Mouse (Mus musculus): ENCODE measurements around the gene Pnck. TPM values are rescaled to one million over a fixed set of nuclear protein-coding genes. Genes with fewer than 3 reads are reported as not detected.

Pnck gene
- polyA plus RNA-seq (2012): not detected in 2 replicates

GRCm38 (mm10) chrX:73659575-73660283 is at the start of gene Pnck:
Gene Pnck, minus strand, starts transcription at chrX:73660117.
- peaks cover 3% of the 10 kb centered on the region; the same call in 1 of the 2 replicates for H3K9me3 ChIP-seq (ENCODE audit: control insufficient read depth, low read length)
- no peaks in the 10 kb centered on the region for H3K36me3 ChIP-seq (ENCODE audit: control insufficient read depth)
- no peaks in the 10 kb centered on the region for H3K4me1 ChIP-seq (ENCODE audit: control insufficient read depth)
- no peak within 1 kb of the TSS for H3K4me3 ChIP-seq (replicated peaks)
- no peak for TF ChIP-seq TAL1 (IDR thresholded peaks at IDR 0.05; ENCODE audit: low read length)
- no peak for TF ChIP-seq GATA1 (IDR thresholded peaks at IDR 0.05; ENCODE audit: low read length)
- H3K27me3 ChIP-seq (ENCODE audit: control insufficient read depth): peaks cover 24% of the 10 kb centered on the region

- TF ChIP-seq GATA1 (IDR thresholded peaks at IDR 0.05; ENCODE audit: low read length) (no peak), TAL1 (IDR thresholded peaks at IDR 0.05; ENCODE audit: low read length) (no peak)
- no peaks in the 10 kb centered on the region for H3K9me3 ChIP-seq (ENCODE audit: control insufficient read depth, low read length)
- H3K4me3 ChIP-seq (replicated peaks): no peak overlapping the region
- H3K4me1 ChIP-seq (ENCODE audit: control insufficient read depth): no peaks in the 10 kb centered on the region
- H3K27me3 ChIP-seq (ENCODE audit: control insufficient read depth): no peaks in the 10 kb centered on the region
- peaks cover 49% of the 10 kb centered on the region for H3K36me3 ChIP-seq (ENCODE audit: control insufficient read depth)
Measured at GRCm38 (mm10) chrX:73700472-73700871, 40.6 kb upstream of the Pnck start.

- no peaks in the 10 kb centered on the region for H3K27me3 ChIP-seq (ENCODE audit: control insufficient read depth)
- H3K36me3 ChIP-seq (ENCODE audit: control insufficient read depth): peaks cover 82% of the 10 kb centered on the region
- no peak for TF ChIP-seq GATA1 (IDR thresholded peaks at IDR 0.05; ENCODE audit: low read length)
- TF ChIP-seq TAL1 (IDR thresholded peaks at IDR 0.05; ENCODE audit: low read length): no peak
- H3K9me3 ChIP-seq (ENCODE audit: control insufficient read depth, low read length): no peaks in the 10 kb centered on the region
- no peaks in the 10 kb centered on the region for H3K4me1 ChIP-seq (ENCODE audit: control insufficient read depth)
- no peak overlapping the region for H3K4me3 ChIP-seq (replicated peaks)
Measured at GRCm38 (mm10) chrX:73690917-73691629, 31.2 kb upstream of the Pnck start.

GRCm38 (mm10) chrX:73685629-73686028 is 25.7 kb upstream of the Pnck start:
- Histone ChIP-seq H3K4me3 (replicated peaks) (no peak overlapping the region), H3K27me3 (ENCODE audit: control insufficient read depth) (no peaks in the 10 kb centered on the region; the same call in 1 of the 2 replicates), H3K4me1 (ENCODE audit: control insufficient read depth) (no peaks in the 10 kb centered on the region), H3K9me3 (ENCODE audit: control insufficient read depth, low read length) (no peaks in the 10 kb centered on the region), H3K36me3 (ENCODE audit: control insufficient read depth) (peaks cover 85% of the 10 kb centered on the region)
- no peak for TF ChIP-seq GATA1 (IDR thresholded peaks at IDR 0.05; ENCODE audit: low read length)
- no peak for TF ChIP-seq TAL1 (IDR thresholded peaks at IDR 0.05; ENCODE audit: low read length)

GRCm38 (mm10) chrX:73684978-73685377 is 25.1 kb upstream of the Pnck start:
- Histone ChIP-seq H3K4me1 (ENCODE audit: control insufficient read depth) (no peaks in the 10 kb centered on the region), H3K4me3 (replicated peaks) (no peak overlapping the region), H3K9me3 (ENCODE audit: control insufficient read depth, low read length) (no peaks in the 10 kb centered on the region), H3K27me3 (ENCODE audit: control insufficient read depth) (no peaks in the 10 kb centered on the region; the same call in 1 of the 2 replicates), H3K36me3 (ENCODE audit: control insufficient read depth) (peaks cover 87% of the 10 kb centered on the region)
- no peak for TF ChIP-seq TAL1 (IDR thresholded peaks at IDR 0.05; ENCODE audit: low read length)
- no peak for TF ChIP-seq GATA1 (IDR thresholded peaks at IDR 0.05; ENCODE audit: low read length)

- TF ChIP-seq TAL1 (IDR thresholded peaks at IDR 0.05; ENCODE audit: low read length) (no peak), GATA1 (IDR thresholded peaks at IDR 0.05; ENCODE audit: low read length) (no peak)
- H3K27me3 ChIP-seq (ENCODE audit: control insufficient read depth): no peaks in the 10 kb centered on the region; the same call in 1 of the 2 replicates
- H3K9me3 ChIP-seq (ENCODE audit: control insufficient read depth, low read length): no peaks in the 10 kb centered on the region
- peaks cover 81% of the 10 kb centered on the region for H3K36me3 ChIP-seq (ENCODE audit: control insufficient read depth)
- no peaks in the 10 kb centered on the region for H3K4me1 ChIP-seq (ENCODE audit: control insufficient read depth)
- no peak overlapping the region for H3K4me3 ChIP-seq (replicated peaks)
Measured at GRCm38 (mm10) chrX:73684156-73684555, 24.2 kb upstream of the Pnck start.

GRCm38 (mm10) chrX:73676668-73677067 is 16.8 kb upstream of the Pnck start:
- H3K27me3 ChIP-seq (ENCODE audit: control insufficient read depth): peaks cover 47% of the 10 kb centered on the region
- no peak for TF ChIP-seq GATA1 (IDR thresholded peaks at IDR 0.05; ENCODE audit: low read length)
- TF ChIP-seq TAL1 (IDR thresholded peaks at IDR 0.05; ENCODE audit: low read length): no peak
- no peak overlapping the region for H3K4me3 ChIP-seq (replicated peaks)
- H3K36me3 ChIP-seq (ENCODE audit: control insufficient read depth): peaks cover 16% of the 10 kb centered on the region
- H3K4me1 ChIP-seq (ENCODE audit: control insufficient read depth): peaks cover 4% of the 10 kb centered on the region
- peaks cover 7% of the 10 kb centered on the region for H3K9me3 ChIP-seq (ENCODE audit: control insufficient read depth, low read length)

- H3K36me3 ChIP-seq (ENCODE audit: control insufficient read depth): peaks cover 3% of the 10 kb centered on the region
- peaks cover 7% of the 10 kb centered on the region for H3K9me3 ChIP-seq (ENCODE audit: control insufficient read depth, low read length)
- peaks cover 52% of the 10 kb centered on the region for H3K27me3 ChIP-seq (ENCODE audit: control insufficient read depth)
- H3K4me1 ChIP-seq (ENCODE audit: control insufficient read depth): peaks cover 4% of the 10 kb centered on the region
- TF ChIP-seq GATA1 (IDR thresholded peaks at IDR 0.05; ENCODE audit: low read length) (no peak), TAL1 (IDR thresholded peaks at IDR 0.05; ENCODE audit: low read length) (no peak)
- H3K4me3 ChIP-seq (replicated peaks): no peak overlapping the region
Measured at GRCm38 (mm10) chrX:73675231-73675630, 15.3 kb upstream of the Pnck start.

GRCm38 (mm10) chrX:73673968-73674661 is 14.2 kb upstream of the Pnck start:
- TF ChIP-seq GATA1 (IDR thresholded peaks at IDR 0.05; ENCODE audit: low read length): no peak
- no peak for TF ChIP-seq TAL1 (IDR thresholded peaks at IDR 0.05; ENCODE audit: low read length)
- Histone ChIP-seq H3K27me3 (ENCODE audit: control insufficient read depth) (peaks cover 57% of the 10 kb centered on the region), H3K36me3 (ENCODE audit: control insufficient read depth) (no peaks in the 10 kb centered on the region), H3K4me1 (ENCODE audit: control insufficient read depth) (peaks cover 4% of the 10 kb centered on the region), H3K4me3 (replicated peaks) (peak overlapping the region; percentile 29), H3K9me3 (ENCODE audit: control insufficient read depth, low read length) (peaks cover 7% of the 10 kb centered on the region)
